Mouse (Mus musculus) limb, embryonic 10.5 days (tissue): ENCODE measurements at regions not wholly inside any gene's neighbourhood (a gene's known extent, or its start where the extent isn't known, plus 50 kb on each side); places are given as distances from the start of the nearest gene placed in this dataset.

Source experiments
- DNase-seq: peaks from one replicate; pipeline ENCODE4 v3.0.0-alpha.2; 2017; ENCODE audit warnings: low spot score
- H3K27ac ChIP-seq: fragments of 300-500 bp; sonication (generic); 2 replicates; pipeline ENCODE4 v1.5.1; 2016; ENCODE audit warnings: mild to moderate bottlenecking
- H3K27me3 ChIP-seq: fragments of 300-500 bp; sonication (generic); 2 replicates; pipeline ENCODE4 v1.6.1; 2016; ENCODE audit warnings: low read depth, mild to moderate bottlenecking; ENCODE audit not compliant: poor library complexity, severe bottlenecking
- H3K36me3 ChIP-seq: fragments of 300-500 bp; sonication (generic); 2 replicates; pipeline ENCODE4 v1.6.1; 2016; ENCODE audit warnings: mild to moderate bottlenecking, moderate library complexity
- H3K4me1 ChIP-seq: fragments of 300-500 bp; sonication (generic); 2 replicates; pipeline ENCODE4 v1.6.1; 2016
- H3K4me3 ChIP-seq: fragments of 300-500 bp; sonication (generic); 2 replicates; pipeline ENCODE4 v1.5.1; 2016; ENCODE audit warnings: mild to moderate bottlenecking, moderate library complexity
- H3K9me3 ChIP-seq: fragments of 300-500 bp; sonication (generic); replicated peaks from 2 replicates; pipeline ENCODE4 v1.6.1; 2016; ENCODE audit warnings: mild to moderate bottlenecking
- WGBS: fragments of 180-500 bp; shearing (Covaris S2); methylation state at CpG from one replicate; pipeline ENCODE4 v1.1.7; 2016; 5-methylcytosine and 5-hydroxymethylcytosine counted together

DNA sequence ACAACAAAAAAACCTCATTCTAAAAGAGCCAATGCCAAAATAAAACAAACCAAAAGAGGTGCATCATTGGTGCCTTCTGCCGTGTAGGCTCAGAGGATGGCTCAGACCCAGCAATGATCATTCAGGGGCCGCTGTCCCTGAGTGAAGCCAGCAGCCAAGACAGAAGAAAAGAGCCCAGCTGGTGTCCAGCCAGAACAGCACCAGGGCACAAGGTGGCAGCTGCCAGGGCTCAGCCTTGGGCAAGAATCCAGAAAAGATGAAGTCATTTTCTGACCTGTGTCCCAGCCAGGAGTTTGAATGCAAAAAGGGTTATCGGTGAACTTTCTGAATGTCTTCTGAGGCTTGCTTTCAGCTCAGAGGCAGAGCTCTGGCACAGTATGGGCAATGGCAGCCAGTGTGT lies 104.8 kb upstream of the Spata13 start:
- Histone ChIP-seq H3K4me3 (no peak overlapping the region), H3K27me3 (no peaks in the 10 kb centered on the region), H3K4me1 (peaks cover 15% of the 10 kb centered on the region), H3K9me3 (no peaks in the 10 kb centered on the region), H3K36me3 (no peaks in the 10 kb centered on the region), H3K27ac (no peak overlapping the region)
- DNase-seq, result no peak
- 92% methylated on average over 3 of the region's 3 CpGs for WGBS

DNA sequence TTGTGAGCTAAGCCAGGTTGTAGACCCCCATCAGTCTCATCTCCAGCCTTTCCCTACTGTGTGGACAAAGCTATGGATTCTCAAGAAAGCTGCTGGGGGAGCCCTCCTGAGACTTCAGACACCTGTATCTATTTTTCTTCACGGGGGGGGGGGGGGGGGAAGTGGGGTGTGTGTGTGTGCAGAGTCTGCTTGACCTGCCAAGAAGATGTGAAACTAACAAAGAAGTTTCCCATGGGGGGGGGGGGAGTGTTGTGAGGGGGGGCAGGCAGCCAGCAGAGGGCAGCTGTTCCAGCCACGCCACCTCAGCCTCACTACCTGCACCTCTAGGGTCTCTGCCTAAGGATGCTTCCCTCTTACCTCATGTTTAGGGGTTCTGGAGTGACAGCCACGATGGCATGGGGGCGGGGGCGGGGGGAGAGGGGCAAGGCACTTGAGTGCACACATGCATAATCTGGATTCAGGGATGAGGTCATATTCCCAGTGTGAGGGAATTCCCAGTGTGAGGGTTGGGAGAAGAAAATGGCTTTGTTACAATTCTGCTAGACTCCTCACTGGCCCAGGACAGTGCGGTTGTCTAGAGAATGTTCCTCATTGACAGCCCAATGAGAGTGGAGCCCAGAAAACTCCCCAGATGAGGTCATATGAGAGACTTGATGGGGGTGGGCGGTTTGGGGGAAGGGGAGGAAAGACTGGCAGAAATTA lies 104.0 kb upstream of the Spata13 start:
- no peaks in the 10 kb centered on the region for H3K27me3 ChIP-seq
- no peaks in the 10 kb centered on the region for H3K9me3 ChIP-seq
- 52% methylated on average over 7 of the region's 7 CpGs for WGBS
- DNase-seq, result no peak
- no peaks in the 10 kb centered on the region for H3K36me3 ChIP-seq
- H3K4me3 ChIP-seq, result no peak overlapping the region
- no peak overlapping the region for H3K27ac ChIP-seq
- H3K4me1 ChIP-seq, result peaks cover 16% of the 10 kb centered on the region

DNA sequence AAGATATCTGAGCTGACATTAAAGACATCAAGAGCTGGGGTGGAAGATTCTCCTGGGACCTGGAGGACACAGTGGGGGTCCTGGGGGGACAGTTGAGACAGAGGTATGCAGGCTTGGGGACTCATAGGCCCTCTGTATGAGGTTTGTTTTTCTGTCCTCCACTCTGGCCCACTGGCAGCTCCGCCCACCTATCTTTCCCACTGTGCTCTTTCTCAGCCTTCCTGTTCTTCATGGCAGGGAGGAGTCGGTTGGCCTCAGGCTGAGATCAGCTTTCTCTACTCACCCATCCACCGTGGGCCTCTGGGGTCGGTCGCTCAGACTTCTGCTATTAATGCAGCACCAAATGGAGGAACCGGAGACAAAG lies 103.5 kb upstream of the Spata13 start:
- H3K27ac ChIP-seq, result no peak overlapping the region

DNA sequence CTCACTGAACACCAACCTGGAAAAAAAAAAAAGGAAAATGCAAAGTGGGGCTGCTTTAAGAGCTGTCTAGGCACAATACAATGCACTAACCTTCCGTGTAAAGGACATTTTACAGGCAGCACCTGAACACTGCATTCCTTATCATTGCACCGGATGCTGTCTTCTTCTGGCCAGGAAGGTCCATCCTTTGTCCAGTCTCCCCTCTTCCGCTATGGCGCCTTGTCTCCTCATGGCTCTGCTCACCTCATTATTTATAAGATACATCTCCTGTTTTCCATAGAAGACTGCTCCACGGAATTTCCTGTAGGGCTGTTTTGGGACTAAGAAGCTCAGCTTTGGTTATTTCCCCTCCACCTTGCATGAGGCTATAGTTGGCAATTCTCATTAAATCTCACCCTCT lies 102.8 kb upstream of the Spata13 start:
- Histone ChIP-seq H3K27me3 (no peaks in the 10 kb centered on the region), H3K4me1 (peaks cover 16% of the 10 kb centered on the region), H3K4me3 (no peak overlapping the region), H3K27ac (no peak overlapping the region), H3K9me3 (no peaks in the 10 kb centered on the region), H3K36me3 (no peaks in the 10 kb centered on the region)
- no peak for DNase-seq
- WGBS, result 88% methylated on average over 5 of the region's 5 CpGs

More for the DNA sequence above, 103.5 kb upstream of the Spata13 start:
- peaks cover 16% of the 10 kb centered on the region for H3K4me1 ChIP-seq
- no peaks in the 10 kb centered on the region for H3K9me3 ChIP-seq
- no peak for DNase-seq
- no peaks in the 10 kb centered on the region for H3K27me3 ChIP-seq
- no peak overlapping the region for H3K4me3 ChIP-seq
- WGBS, result 37% methylated on average over 6 of the region's 6 CpGs
- no peaks in the 10 kb centered on the region for H3K36me3 ChIP-seq

DNA sequence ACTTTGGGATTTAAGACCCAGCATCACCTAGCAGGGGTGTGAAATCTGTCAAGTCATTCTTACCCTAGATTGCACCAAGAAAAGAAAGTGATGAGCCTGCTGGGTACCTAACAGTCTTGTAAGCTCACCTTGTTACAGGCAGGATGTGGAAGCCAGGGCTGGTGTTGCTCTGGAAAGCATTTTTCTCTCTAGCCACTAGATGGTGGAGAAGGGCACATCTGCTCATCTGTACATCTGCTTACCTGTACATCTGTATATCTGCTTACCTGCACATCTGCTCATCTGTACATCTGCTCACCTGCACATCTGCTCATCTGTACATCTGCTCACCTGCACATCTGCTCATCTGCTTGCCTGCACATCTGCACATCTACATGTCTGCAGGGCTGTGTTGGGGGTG lies 102.0 kb upstream of the Spata13 start:
- Histone ChIP-seq H3K36me3 (no peaks in the 10 kb centered on the region), H3K4me3 (no peak overlapping the region), H3K9me3 (no peaks in the 10 kb centered on the region), H3K27me3 (no peaks in the 10 kb centered on the region), H3K27ac (no peak overlapping the region), H3K4me1 (peaks cover 16% of the 10 kb centered on the region)
- DNase-seq, result no peak

DNA sequence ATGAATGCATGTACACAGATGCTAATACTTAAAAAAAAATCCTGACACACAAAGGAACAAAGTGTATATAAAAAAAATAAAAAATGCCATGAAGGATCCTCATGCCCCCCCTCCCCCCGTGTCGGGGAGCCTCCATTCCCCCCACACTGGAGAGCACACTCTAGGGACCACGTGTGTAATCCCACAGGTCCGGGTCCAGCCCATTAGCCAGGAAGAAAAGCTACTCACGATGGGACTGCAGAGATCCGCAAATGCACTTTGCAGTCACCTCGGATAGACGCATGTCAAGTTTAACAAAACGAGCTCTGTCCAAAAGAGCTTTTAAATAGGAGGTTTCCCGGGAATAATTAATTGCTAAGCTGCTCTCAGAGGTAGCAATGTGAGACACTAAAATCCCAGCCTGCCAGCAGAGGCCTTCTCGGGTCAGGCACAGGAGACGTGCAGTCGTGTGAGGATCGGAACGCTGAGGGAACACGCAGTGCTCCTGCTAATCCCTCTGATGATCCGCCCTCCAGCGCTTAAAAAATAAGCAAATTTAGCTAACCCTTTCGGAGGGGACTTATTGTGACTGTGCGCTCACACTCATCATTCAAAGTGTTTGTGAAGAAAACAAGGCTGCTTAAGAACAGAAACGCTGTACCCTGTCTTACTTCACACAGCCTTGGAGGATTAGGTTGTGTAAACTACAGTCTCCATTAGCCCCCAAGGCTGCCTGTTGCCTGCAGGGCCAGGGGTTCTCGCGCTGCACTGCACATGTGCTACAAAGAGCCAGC lies 100.2 kb upstream of the Spata13 start:
- Histone ChIP-seq H3K4me1 (peaks cover 16% of the 10 kb centered on the region), H3K27ac (no peak overlapping the region), H3K9me3 (no peaks in the 10 kb centered on the region), H3K4me3 (no peak overlapping the region), H3K27me3 (no peaks in the 10 kb centered on the region), H3K36me3 (no peaks in the 10 kb centered on the region)
- no peak for DNase-seq
- WGBS, result 64% methylated on average over 23 of the region's 23 CpGs

DNA sequence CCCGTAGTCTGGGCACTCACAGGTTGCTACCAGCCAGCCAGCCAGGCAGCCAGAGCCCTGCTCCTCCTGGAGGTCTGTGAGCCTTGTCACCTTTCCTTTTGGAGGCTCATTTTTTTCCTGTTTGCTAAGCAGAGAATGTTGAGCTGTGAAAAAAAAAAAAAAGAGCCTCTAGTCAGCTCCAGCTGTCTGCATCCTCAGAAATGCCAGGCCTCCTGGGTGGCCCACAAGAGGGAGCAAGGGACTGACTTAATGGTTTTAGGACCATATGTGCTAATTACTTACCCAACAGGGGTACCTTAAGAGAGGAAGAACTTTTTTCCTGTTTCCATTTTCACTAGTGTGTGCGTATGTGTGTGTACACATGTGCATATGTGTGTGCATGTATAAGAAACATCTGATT lies 94.8 kb upstream of the Spata13 start:
- no peaks in the 10 kb centered on the region for H3K27me3 ChIP-seq
- no peak overlapping the region for H3K4me3 ChIP-seq

DNA sequence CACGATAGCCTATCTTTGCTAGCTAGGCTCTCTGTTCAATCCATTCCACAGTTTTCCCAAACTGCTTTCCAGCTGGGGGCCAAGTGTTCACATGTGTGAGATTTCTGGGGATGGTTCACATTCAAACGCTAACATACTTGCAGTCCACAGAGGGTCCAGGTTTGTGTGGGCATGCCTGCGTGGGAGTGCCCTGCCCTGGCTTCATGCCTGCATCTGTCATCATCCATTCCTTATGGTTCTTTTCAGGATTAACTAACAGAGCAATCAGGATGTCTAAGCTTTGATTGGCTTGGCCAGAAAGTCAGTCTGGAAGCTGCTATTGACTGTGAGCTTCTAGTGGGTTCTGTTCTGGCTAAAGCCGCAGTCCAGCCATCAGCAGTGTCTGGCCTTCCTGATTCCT lies 93.7 kb upstream of the Spata13 start:
- H3K36me3 ChIP-seq, result no peaks in the 10 kb centered on the region
- H3K27me3 ChIP-seq, result no peaks in the 10 kb centered on the region
- H3K9me3 ChIP-seq, result no peaks in the 10 kb centered on the region
- H3K4me3 ChIP-seq, result no peak overlapping the region
- H3K27ac ChIP-seq, result no peak overlapping the region
- DNase-seq, result no peak
- H3K4me1 ChIP-seq, result peaks cover 6% of the 10 kb centered on the region; the same call in 1 of the 2 replicates
- WGBS, result 90% methylated on average over 4 of the region's 4 CpGs

More for the DNA sequence above, 94.8 kb upstream of the Spata13 start:
- Histone ChIP-seq H3K9me3 (no peaks in the 10 kb centered on the region), H3K4me1 (peaks cover 6% of the 10 kb centered on the region; the same call in 1 of the 2 replicates), H3K27ac (no peak overlapping the region), H3K36me3 (no peaks in the 10 kb centered on the region)
- DNase-seq, result no peak
- WGBS, result 75% methylated on average over 2 of the region's 2 CpGs

DNA sequence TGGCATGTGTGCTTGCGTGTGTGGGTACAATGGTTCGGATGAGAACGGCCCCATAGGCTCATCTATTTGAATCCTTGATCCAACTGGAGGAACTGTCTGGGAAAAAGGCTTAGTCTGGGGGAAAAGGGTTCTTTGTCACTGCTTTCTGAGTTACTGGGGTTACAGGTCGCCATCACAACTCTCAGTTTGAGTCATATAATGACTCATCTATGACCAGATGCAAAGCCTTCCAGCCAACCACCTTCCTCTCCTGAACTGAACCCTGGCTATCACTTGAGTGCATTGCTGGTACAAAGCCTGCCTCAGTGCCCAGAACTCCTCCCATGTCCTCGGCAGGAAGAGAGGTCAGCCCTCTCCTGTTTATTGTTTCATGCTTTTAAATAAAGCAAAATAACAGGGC lies 92.2 kb upstream of the Spata13 start:
- Histone ChIP-seq H3K4me3 (no peak overlapping the region), H3K9me3 (no peaks in the 10 kb centered on the region), H3K4me1 (peaks cover 6% of the 10 kb centered on the region; the same call in 1 of the 2 replicates), H3K36me3 (no peaks in the 10 kb centered on the region), H3K27me3 (no peaks in the 10 kb centered on the region), H3K27ac (no peak overlapping the region)
- no peak for DNase-seq
- WGBS, result 83% methylated on average over 5 of the region's 5 CpGs

DNA sequence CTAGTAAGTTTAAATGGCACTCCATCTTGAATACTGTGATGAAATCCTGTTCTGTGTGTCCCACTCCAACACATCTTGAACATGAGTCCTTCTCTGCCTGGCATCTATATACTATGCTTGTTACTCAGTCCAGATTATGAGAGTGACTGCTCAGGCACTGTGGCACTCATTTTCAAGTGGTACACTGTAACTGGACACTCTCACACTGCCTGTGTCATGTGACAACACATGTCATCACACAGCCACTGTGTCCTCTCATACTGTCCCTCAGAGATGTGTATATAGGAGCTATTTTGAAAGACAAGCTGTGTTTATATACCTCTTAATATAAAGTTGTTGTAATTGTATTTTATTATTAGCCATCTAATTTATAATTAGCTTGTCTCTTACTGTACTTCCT lies 89.0 kb upstream of the Spata13 start:
- peaks cover under 1% of the 10 kb centered on the region; the same call in 1 of the 2 replicates for H3K4me1 ChIP-seq
- no peak for DNase-seq
- no peaks in the 10 kb centered on the region for H3K9me3 ChIP-seq
- H3K4me3 ChIP-seq, result no peak overlapping the region
- H3K36me3 ChIP-seq, result no peaks in the 10 kb centered on the region
- no peaks in the 10 kb centered on the region for H3K27me3 ChIP-seq
- no peak overlapping the region for H3K27ac ChIP-seq

DNA sequence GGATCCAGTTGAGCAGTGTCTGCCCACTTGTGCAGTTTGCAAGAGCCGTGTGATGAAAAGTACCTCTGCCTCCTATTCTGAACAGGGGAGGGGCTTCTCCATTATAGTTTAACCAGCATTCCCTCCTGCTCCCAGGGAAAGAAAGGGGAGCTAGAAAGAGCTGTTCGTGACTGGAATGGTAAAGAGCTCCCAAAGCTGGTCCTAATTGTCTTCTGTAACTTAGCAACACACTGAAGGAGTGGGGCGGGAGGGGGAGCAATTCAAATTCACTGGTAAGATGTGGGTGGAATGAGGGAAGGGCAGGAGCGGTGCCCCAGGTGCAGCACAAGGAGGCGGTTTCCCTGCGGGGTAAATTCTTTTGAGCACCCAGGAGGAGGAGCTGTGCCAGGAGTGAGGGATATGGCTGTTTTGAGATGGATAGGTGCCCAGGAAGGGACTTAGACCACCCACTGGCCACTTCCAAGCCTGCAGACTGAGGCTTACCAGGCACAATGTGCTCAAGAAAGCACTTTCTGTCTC lies 79.5 kb upstream of the Spata13 start:
- H3K9me3 ChIP-seq, result no peaks in the 10 kb centered on the region
- H3K4me1 ChIP-seq, result peaks cover 24% of the 10 kb centered on the region
- H3K27ac ChIP-seq, result no peak overlapping the region
- no peak overlapping the region for H3K4me3 ChIP-seq
- 23% methylated on average over 6 of the region's 6 CpGs for WGBS
- no peaks in the 10 kb centered on the region for H3K36me3 ChIP-seq
- DNase-seq, result no peak
- no peaks in the 10 kb centered on the region for H3K27me3 ChIP-seq

DNA sequence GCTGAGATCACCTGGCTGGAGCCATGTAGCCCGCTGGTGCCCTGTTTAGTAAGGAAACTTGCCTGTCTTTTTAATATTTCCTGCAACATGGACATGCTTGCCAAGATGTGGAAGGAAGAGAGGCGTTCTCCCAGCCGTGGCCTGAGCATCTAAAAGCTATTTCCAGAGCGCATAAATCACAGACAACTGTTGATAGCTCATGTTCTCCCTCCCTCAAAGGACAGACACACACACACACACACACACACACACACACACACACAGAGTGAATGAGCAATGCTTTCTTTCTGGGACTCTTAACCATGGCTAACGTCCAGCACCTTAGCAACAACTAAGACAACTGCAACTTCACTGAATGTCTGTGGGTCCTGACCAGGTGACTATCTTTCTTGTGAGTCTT lies 77.3 kb upstream of the Spata13 start:
- Histone ChIP-seq H3K4me1 (peaks cover 24% of the 10 kb centered on the region), H3K36me3 (no peaks in the 10 kb centered on the region), H3K27ac (no peak overlapping the region), H3K9me3 (no peaks in the 10 kb centered on the region), H3K4me3 (no peak overlapping the region), H3K27me3 (no peaks in the 10 kb centered on the region)
- WGBS, result 79% methylated on average over 5 of the region's 5 CpGs
- no peak for DNase-seq

DNA sequence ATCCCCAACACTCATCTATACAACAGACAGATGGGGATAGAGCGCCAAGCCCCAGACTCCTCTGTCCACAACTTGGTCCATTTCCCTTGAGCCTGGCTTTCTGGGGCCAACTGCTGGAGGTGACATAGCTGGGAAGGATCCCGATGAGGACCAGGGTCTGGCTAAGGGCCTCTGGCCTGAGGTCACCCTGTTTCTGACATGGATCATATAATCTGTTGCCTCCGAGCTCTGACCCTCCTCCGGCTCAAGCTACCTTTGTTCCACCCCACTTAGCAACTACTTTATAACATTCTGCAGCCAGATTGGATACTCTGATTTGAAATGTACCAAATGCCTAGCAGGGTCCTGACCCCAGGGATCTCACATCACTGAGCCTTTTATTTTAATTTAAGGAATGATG lies 76.8 kb upstream of the Spata13 start:
- Histone ChIP-seq H3K27me3 (no peaks in the 10 kb centered on the region), H3K9me3 (no peaks in the 10 kb centered on the region), H3K4me1 (peaks cover 24% of the 10 kb centered on the region), H3K36me3 (no peaks in the 10 kb centered on the region), H3K4me3 (no peak overlapping the region), H3K27ac (no peak overlapping the region)
- no peak for DNase-seq
- 71% methylated on average over 4 of the region's 4 CpGs for WGBS
